Mouse (Mus musculus): Measurements from ENCODE around the gene Mpo.

The Mpo gene

DNA sequence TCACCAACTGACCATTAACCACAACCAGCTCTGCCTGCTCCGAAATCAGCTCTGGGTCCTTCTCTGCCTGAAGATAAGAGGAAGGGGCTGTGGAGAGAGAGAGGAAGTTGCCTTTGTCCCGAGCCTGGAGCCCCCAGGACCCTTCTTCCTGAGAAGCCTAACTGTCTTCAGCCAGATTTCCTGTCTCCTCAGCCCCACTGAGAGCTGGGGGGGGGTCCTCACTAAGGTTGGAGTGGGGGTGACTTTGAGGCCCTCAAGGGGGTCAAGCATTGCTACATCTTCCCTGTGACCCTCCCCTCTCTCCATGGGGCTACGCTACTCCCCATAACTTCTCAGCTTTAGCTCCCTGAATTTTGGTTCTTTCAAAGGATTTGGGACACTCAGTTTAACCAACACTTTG is at the start of gene Mpo:
Mpo (plus strand) TSS at position 122 of the 400 bp plus-strand sequence.
- DNase-seq (ENCODE audit: low spot score) = no peak

DNA sequence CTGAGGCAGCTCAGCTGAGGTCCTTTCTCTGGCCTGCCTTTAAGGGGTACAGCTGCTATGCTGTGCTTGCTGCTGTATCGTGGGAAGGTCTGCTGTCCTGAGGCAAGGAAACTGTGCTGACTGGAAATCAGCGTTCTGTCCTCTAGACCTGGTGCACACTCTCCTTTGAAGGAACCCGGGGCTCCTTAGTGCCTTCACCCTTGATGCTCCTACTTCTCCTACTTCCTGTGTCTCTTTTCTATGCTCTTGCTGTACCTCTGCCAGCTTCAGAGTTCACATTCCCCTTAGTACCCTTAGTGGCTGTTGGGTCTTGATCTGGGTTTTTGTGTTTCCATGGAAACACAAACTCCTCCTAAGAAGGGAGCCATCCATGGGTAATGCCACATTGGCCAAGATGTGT is 49.7 kb upstream of the Mpo start:
- no peak for DNase-seq (ENCODE audit: low spot score)

DNA sequence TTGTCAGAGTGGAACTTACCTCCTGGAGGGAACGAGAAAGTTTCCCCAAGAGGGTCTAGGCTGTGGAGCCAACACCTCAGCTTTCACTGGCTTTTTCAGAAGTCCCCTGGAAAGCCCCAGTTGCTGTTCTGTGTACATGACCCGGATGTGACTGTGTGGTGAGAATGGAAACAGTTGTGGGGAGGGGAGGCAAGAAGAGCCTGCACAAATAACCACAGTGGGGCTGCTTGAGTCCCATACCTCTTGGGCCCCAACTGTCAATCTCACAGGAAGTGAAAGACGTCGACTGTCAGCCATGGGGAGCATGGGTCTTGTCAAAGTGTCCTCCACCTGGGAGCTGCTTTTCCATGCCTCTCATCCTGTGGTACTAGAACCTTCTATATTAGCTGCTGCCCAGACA is 48.4 kb upstream of the Mpo start:
- DNase-seq (ENCODE audit: low spot score) = no peak

DNA sequence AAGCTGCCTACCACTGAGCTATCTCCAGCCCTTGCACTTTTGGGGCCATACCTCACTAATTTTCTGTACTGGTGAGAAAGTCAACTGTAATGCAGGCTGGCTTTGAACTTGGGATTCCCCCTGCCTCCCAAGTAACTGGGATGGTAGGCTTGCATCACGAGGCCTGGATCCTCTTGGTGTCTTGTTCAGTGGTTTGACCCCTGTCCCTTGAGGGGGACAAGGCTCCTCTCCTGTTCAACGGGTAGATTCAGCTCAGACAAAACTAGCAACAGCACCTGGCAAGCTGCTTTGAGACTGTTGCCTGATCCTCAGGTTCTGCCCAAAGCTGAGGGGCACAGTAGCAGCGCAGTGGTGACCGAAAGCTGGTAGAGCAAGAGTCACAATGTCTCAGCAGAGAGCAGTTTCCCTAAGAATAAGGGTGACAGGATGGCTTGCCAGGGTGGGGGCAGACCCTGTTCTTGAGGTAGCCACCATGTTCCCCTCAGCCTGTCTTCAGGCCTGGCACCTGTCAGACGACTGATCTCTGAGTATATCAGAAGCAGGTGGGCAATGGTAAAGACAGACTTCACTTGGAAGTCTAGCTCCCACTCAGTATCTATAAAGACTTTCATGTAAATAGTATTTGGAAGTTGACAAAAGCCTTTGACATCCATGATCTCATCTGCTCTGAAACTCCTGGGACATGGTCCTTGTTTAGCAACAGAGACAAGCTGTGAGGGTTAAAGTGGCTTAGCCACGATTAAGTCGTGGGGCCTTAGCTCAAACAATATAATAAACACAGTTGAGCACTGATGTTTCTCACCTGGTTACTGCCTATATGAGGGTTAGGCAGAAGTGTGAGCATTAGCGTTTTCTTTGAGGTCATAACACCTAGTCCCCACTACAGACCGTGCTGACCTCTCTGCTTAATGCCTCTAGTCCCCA is 47.5 kb upstream of the Mpo start:
- no peak for DNase-seq (ENCODE audit: low spot score)

DNA sequence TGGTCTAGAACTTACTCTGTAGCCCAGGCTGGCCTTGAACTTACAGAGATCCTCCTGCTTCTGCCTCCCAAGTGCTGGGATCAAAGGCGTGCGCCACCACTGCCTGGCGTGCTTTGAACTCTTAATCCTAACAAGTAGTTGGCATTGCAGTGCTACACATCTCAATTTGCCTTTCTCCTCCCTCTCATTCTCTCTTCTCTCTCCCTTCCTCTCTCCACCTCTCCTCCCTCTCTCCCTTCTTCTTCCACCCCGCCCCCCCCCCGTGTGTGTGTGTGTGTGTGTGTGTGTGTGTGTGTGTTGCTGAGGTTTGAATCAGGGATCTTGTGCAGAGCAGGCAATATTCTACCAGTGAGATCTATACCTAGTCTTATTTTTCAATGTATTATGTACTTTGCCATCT is 46.1 kb upstream of the Mpo start:
- DNase-seq (ENCODE audit: low spot score) = no peak

DNA sequence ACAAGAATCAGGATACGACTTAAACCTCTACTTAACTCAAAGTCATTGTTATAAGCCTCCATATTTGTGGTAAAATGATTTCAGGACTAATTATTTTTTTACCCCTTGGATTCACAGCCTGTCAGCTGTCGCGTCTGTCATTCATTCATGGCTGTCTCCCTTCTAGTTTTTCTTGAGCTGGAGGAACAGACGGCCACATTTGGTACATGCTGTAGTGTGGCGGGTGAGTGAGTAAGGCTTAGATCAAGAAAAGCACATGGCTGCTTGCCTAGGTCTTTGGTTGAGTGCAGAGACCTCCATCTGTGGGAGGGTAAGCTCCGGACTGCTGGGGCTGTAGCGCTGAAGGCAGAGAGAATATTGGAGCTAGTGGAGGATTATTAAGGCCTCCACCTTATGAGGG is 45.7 kb upstream of the Mpo start:
- DNase-seq (ENCODE audit: low spot score) = no peak

DNA sequence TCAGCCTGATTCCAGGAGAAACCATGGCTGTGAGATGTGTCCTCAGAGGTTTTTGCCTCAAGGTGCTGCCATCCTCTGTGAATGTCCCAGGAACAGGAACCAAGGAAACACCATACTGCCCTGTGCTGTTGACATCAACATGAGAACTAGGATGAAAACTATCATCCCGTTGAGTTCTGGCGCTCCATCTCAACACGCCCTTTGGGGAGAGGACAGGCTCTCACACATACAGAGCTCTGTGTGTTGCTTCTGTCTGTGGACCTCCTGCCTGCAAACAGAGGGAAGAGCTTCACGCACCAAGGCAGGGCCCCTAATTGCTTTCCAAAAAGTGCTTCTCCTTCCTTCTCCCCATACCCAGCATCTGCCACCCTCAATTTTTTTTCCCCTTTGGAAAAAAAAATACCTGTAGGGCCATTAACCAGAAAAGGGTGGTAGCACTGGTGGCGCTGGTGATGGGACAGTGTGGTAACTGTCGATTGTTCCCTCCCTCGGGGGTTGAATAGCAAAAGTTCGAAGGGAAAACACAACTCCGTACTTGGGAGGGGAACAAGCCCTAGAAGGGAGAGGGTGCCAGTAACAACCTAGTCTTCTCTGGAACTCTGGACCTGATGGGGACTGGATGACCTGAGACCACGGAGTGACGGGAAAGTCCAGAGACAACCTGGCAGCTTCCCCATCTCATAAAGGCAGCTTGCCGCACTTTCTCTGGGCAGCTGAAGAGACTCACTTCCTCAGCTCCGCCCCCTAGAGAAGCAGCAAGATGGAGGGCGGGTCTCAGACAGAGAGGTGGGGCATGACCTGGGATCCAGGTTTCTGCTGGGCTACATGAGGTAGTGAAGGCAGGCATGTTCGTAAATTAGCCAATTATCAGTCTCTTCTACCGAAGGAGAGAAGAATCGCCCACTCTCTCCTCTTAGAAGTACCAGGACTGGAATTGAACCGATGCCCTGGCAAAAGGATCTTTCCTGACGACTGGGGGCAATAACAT is 45.0 kb upstream of the Mpo start:
- peak; percentile 85 for DNase-seq (ENCODE audit: low spot score)

DNA sequence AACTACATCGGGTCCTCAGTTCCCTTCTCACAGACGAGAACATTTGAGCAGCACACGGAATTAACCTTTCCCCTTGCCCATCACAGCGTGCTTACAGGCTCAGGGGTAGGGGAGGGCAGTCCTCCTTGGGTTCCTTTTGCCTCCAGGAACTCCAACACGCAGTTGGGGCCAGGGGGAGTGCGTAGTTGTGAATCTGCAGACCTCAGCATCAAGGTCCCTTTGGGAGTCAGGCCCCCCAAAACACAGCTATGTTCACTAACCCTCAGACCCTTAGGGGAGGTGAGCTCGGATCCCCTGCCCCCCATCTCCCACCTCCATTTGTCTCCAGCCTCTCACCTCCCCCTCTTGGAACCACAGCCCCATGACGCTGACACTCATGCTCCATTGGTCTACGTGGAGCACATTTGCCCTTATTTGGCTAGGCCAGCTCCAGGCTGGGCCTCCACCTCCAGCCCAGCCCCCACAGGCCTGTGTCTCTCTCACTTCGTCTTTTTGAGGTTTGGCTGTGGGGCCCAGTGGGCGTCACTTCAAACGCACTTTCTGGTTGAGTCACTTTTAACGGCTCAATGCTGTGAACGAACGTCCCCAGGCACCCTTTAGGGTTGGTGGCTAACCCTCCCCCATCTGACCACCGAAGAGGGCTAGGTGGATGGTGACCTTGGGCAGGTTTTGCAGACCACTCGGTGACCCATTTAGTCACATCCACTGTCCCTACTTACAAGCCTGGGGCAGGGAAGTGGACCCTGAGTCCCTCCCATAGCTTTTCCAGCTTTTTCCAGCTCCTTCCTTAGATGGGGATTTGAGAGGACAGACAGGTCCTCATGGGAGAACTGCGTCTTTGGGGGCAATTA is 44.0 kb upstream of the Mpo start:
- DNase-seq (ENCODE audit: low spot score) = peak; percentile 95

DNA sequence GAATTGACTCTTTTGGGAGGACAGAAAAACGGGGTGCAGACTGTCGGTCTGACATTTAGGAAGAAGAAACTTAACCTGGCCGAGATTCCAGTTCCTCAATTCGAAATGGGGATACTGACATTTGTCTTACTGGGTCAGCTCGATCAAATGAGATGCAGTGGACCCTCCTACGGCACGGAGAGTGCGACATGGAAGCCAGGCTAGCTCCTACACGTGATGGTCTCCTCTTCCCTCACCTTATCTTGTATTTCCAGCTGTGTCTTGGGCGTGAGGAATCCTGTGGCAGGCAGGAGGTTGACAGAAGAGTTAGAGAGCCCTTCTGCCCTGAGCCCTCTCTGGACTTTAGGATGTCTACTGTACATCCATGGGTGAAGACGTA is 43.3 kb upstream of the Mpo start:
- peak; percentile 84 for DNase-seq (ENCODE audit: low spot score)

DNA sequence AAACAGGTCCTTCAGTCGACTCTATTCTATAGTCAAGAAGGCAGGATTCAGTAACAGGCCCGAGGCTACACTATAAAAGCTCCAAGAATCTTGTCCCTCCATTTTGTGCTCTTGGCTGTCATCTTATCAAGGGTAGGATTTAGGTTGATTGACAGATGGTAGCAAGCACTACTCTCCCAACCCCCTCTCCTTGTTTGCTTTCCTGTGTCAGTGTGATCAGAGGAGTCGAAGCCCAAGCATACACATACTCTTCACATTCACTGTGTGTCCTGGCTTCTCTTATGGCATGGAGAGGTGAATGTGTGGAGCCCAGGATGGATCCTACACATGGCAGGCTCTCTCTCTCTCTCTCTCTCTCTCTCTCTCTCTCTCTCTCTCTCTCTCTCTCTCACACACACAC is 42.9 kb upstream of the Mpo start:
- no peak for DNase-seq (ENCODE audit: low spot score)

DNA sequence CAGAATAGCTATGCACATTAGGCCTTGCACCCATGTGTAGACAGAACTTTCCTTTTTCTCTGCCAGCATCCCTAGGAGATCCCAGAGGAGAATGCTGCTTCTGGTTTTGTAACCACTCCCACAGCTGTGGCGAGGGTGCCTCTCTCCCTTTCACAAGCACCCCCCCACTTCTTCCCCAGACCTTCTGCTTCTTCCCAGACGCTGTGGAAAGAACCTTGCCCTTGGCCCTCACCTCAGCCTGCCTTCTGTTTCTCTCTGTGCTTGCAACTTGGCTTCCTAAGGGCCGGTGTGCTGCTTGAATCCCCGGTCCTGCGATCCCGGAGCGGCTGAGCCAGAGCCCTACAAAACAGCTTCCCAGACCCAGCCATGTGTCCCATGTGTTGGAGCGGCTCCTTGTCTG is 42.4 kb upstream of the Mpo start:
- no peak for DNase-seq (ENCODE audit: low spot score)

DNA sequence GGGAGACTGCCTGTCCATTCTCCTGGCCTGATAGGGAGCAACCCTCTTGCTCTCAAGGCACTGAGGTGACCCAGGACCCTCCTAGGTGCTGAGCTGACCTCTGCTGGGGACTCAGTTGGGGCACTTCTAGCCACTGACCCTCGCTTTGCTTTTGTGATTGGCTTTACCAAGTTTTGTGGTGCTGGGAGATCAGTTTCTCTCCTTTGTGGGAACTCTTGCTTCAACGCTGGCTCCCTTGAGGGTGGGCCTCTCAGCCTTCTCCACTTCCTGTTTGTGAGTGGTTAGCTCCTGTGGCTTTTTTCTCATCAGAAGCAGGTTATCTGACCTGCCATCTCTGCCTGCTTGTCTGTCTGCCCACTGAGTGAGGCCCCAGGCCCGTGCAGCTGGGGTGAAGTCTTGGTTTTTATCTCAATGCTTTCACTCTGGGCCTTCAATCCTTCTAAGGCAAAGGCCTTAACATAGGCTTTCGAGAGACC is 41.9 kb upstream of the Mpo start:
- peak; percentile 65 for DNase-seq (ENCODE audit: low spot score)

DNA sequence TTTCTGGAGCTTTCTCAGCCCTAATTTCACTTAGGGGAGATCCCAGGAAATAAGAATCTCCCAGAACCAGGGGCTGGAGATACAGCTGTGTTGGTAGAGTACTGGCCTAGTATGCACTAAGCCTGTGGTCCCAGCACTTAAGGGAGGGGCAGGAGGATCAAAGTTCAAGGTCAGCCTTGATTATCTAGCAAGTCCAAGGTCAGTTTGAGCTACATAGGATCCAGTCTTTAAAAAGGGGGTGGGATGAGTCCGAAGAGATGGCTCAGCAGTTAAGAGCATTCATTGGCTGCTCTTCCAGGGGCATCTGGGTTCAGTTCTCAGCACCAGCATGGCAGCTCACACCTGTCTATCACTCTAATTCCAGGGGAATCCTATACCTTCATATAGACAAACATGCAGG is 41.1 kb upstream of the Mpo start:
- no peak for DNase-seq (ENCODE audit: low spot score)

DNA sequence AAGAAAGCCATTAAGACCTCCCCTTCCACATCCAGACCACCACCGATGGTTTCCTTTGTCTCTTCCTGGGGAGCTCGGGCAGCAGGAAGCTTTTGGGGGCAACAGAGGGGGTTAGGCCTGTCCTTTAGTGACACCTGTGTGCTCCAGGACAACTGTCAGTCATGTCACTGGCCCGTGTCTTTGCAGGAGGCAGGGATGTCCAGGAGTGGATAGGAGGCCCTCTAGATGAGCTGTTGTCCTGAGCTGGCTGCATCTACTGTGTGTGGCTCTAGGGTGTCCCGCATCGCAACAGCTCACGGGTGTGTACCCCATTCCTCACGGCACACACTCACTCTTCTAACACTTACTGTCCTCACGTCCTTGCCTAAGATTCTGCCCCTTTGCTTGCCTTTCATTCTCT is 40.1 kb upstream of the Mpo start:
- DNase-seq (ENCODE audit: low spot score) = peak; percentile 51

DNA sequence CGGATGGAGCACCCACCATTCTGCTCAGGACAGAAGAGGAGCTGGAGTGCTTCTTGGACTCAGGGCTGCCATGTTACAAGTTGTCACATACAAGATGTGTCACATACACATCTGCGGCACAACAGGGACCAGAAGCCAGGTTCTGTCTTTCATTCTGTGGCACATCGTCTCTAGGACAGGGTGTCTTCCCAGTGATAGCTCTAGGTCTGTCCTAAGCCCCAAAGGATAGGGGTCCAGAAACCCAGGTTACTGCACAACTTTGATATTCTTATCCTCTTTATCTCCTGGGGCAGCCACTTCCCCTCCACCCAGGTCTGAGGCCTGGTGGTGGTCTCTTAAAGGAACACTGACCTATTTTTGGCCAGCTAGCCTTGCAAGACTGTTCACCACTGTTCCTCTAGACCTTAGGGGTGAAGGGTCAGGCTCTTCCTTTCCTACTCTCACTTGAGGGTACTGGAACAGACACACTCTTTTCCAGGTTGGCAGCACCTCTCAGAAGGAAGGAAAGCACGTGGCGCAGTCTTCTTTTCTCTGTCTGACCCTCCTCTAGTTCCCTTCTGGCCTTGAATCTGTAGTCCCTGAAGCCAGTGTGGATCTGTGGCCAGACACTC is 39.4 kb upstream of the Mpo start:
- DNase-seq (ENCODE audit: low spot score) = no peak

DNA sequence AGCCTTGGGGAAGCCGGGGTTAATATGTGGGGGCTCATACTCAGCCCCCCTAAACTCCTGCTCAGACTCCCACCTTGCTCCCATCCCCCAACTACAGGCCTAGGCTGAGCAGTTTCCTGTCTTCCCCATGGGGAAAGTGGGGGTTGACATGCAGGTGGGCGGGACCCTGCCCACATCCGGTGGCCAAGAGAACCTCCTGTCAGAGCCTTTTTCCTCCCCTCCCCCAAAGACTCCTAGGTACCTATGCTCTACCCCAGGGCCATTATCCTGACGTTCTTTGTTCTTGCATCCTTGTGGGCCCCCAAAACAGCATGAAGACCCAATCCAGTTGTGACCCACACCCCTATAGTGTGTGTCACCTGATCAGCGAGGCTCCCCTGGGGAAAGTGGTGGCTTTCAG is 38.8 kb upstream of the Mpo start:
- no peak for DNase-seq (ENCODE audit: low spot score)

DNA sequence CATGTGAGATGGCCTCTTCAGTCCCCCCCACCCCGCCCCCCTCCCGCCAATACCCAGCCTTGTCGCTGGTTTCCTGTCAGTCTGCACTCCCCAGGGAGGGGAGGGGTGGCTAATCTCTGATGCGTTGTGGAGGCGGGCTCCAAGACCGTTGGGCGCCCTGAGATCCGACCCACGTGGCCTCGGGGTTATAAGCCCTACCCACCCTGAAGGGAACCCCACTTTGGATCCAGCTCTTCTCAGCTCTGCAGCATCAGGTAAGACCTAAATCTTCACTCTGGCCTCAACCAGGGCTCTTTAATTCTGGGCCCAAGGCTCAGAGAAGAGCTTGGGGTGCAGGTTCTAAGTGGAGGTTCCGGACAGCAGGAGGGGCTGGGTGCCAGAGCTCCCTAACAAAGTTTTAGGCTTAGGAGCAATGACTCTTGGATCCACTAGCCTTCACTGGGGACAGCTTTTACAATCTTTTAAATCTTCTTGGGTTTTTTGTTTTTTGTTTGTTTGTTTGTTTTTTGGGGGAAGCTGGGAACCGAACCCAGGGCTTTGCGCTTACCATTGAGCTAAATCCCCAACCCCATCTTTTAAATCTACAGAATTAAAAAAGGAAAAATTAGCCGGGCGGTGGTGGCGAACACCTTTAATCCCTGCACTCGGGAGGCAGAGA is 37.9 kb upstream of the Mpo start:
- DNase-seq (ENCODE audit: low spot score) = peak; percentile 97

DNA sequence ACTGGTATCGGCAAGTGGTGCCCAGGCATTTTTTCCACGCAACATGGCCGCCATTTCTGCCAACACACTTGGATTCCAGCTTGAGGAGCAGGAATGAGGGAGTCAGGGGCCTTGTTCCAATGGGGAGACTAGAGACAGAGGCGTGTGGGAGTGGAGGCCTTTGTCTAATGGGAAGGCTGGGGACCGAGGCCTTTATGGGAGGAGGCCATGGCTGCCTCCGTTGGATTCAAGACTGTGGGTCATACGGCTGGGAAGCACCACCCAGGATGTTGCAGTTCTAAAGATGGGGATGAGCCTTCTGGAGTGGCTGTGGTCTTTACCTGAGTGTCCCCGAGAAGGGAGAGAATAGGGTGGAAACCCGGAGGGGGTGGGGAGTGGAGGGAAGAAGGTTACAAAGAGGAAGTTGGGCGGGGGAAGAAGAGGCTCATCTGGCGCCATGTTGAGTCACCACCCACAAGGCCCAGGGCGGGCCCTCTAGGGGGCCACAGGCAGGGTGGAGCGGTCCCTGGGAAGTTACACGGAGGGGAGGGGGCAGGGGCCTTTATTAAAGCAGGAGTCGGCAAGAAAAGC is 37.0 kb upstream of the Mpo start:
- DNase-seq (ENCODE audit: low spot score) = peak; percentile 72

DNA sequence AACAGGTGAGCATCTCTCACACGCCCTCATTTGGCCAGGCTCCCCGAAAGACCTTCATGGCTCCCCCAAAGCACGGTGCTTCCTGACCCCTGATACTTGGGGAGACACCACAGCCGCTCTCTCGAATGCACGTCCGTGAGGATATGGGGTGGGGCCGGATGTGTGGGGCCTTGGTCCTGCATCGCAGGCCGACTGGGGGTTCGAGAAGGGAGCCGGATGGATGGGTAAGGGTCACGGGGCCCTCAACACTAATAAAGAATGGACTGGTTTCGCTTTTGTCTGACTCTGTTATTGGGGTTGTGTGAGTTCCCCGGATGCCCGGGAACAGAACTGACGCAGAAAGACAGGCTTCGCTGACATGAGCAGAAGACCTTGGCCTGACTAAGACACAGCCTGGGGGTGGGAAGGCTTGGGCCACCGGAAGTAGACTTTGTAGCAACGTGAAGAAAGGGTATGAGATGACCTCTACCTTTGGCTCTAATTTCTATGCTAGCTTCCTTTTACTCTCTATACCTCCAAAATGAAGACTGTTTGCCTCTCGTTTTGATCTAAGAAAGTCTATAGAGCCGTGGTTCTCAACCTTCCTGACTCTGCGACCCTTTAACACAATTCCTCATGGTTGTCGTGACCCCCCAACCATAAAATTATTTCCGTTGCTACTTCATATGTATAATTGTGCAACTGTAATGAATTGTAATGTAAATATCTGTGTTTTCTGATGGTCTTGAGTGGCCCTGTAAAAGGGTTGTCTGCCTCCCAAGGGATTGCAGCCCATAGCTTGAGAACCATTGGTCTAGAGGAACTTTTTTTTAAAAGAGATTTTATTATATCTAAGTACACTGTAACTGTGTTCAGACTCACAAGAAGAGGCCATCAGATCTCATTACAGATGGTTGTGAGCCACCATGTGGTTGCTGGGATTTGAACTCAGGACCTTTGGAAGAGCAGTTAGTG is 36.1 kb upstream of the Mpo start:
- no peak for DNase-seq (ENCODE audit: low spot score)
